Comparison of ENCODE assay signal across 19 mouse cellular contexts in the genomic region with DNA sequence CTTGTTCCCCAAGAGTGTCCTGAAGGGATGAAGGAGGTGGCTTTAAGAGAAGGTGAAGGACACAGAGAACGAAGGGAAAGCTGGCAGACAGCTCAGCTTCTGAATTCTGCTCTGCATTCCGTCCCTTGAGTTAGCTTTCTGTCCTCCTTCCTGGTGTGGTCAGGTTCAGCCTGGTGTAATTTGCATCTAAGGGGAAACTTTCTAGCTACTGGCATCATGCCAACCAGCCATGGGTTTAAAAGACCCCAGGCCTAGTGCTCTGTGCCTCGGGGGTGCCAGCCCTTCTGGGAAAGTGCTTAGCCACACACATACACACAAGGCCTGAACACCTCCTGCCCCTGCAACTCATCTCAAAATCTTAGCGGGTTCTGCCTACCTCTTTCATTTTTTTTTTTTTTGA.
DNase-seq lines count a peak whose midpoint lies in the region.
"Had no signal": no experiment of that assay in that cellular context is flagged by ENCODE, and none has a peak within 500 bp of the region (broad histone marks: within the 10 kb centered on the region; RNA-seq: fewer than 3 reads in every experiment).

No protein-coding gene starts in this region.

- no peaks in the 10 kb centered on the region for H3K27me3 ChIP-seq in heart, embryonic 10.5 days (ENCODE audit: insufficient read depth, poor library complexity, severe bottlenecking)
- H3K27me3 ChIP-seq: embryonic facial prominence, embryonic 15.5 days; hindbrain, embryonic 12.5 days; midbrain, embryonic 15.5 days had no signal

- intact Hi-C loops in heart, postnatal 36 days (cut with DNase I), result no loop called here

- no peaks in the 10 kb centered on the region for H3K36me3 ChIP-seq in heart, embryonic 10.5 days
- H3K36me3 ChIP-seq: embryonic facial prominence, embryonic 15.5 days; forebrain, embryonic 10.5 days; hindbrain, embryonic 12.5 days; midbrain, embryonic 15.5 days had no signal

- H3K4me1 ChIP-seq in heart, embryonic 10.5 days, result peaks cover 17% of the 10 kb centered on the region
- H3K4me1 ChIP-seq: midbrain, embryonic 15.5 days had no signal

- no peak overlapping the region for H3K4me3 ChIP-seq in heart, embryonic 10.5 days
- H3K4me3 ChIP-seq: embryonic facial prominence, embryonic 15.5 days; forebrain, embryonic 10.5 days; hindbrain, embryonic 12.5 days; midbrain, embryonic 15.5 days had no signal

- 59% methylated on average over 4 of the region's 4 CpGs for WGBS in heart, embryonic 10.5 days

- H3K9me3 ChIP-seq in heart, embryonic 10.5 days, result no peaks in the 10 kb centered on the region
- H3K9me3 ChIP-seq: embryonic facial prominence, embryonic 15.5 days; forebrain, embryonic 10.5 days; hindbrain, embryonic 12.5 days; midbrain, embryonic 15.5 days had no signal

- peak overlapping the region; percentile 76 for H3K27ac ChIP-seq in heart, embryonic 10.5 days
- H3K27ac ChIP-seq: embryonic facial prominence, embryonic 15.5 days; forebrain, embryonic 10.5 days; hindbrain, embryonic 12.5 days; kidney, postnatal 0 days; midbrain, embryonic 15.5 days had no signal

- no peak for DNase-seq in heart, embryonic 10.5 days (ENCODE audit: low spot score)
- no peak for DNase-seq in heart, postnatal 36 days
- DNase-seq in kidney, adult 9 months, result peak; percentile 11
- DNase-seq in kidney, postnatal 36 days, result no peak
- DNase-seq in spleen, postnatal 36 days (ENCODE audit: low spot score in 2 of 2), result peak; percentile 54 to 56
- DNase-seq in spleen, adult 12 weeks (ENCODE audit: low spot score), result no peak
- no peak for DNase-seq in adrenal gland, adult (ENCODE audit: inconsistent age in 2 of 2, low spot score in 1 of 2)
- DNase-seq in gastrocnemius, postnatal 25 days, result no peak
- DNase-seq: adrenal gland, postnatal 25 days; cerebellum, adult 2 months; layer of hippocampus, adult 9-11 months; liver; liver, postnatal 0 days; thymus, adult 2 months had no signal

Comparison
In these comparisons a context has a peak if more than half of its experiments do, and no peak if none do; other contexts are left out.
1. DNase-seq: peak in kidney, adult 9 months (single experiment) and spleen, postnatal 36 days (2 of 2); none in heart, embryonic 10.5 days (single experiment), heart, postnatal 36 days (0 of 2), kidney, postnatal 36 days (0 of 2), spleen, adult 12 weeks (single experiment), adrenal gland, adult (0 of 2) and gastrocnemius, postnatal 25 days (single experiment).